Mouse (Mus musculus) left cerebral cortex, adult 2 months (tissue): ENCODE data around the gene Olfr690. TPM values are rescaled to one million over a fixed set of nuclear protein-coding genes. Genes with fewer than 3 reads are reported as not detected.

Experiments used
- DNase-seq, 2 experiments: peaks; one replicate each; pipeline ENCODE4 v3.0.0; 2021 to 2022; ENCODE audit warnings: low spot score in 2 of 2, mixed read lengths in 1 of 2; ENCODE audit errors: extremely low spot score in 1 of 2
- H3K27ac ChIP-seq: fragments of 200-600 bp; 2 replicates; pipeline ENCODE4 v1.8.1; 2022
- H3K4me3 ChIP-seq: fragments of 200-600 bp; 2 replicates; pipeline ENCODE4 v1.8.1; 2022
- CTCF ChIP-seq: fragments of 200-600 bp; IDR thresholded peaks from 2 replicates; pipeline ENCODE4 v1.8.1; 2022; ENCODE audit warnings: antibody characterized with exemption, mild to moderate bottlenecking, moderate library complexity
- intact Hi-C: fragments of 180-260 bp; cut with DNase I; formaldehyde crosslinking; loops from one replicate; pipeline ENCODE4 v1.15.1; 2025
- total RNA-seq, 2 experiments: library from RNA; stranded (reverse); gene quantifications; 2 replicates each; pipeline ENCODE4 v1.2.3; 2021

The Olfr690 gene
- total RNA-seq, 2 experiments from 2014 or later, result 0.93 to 1.2 TPM

DNA sequence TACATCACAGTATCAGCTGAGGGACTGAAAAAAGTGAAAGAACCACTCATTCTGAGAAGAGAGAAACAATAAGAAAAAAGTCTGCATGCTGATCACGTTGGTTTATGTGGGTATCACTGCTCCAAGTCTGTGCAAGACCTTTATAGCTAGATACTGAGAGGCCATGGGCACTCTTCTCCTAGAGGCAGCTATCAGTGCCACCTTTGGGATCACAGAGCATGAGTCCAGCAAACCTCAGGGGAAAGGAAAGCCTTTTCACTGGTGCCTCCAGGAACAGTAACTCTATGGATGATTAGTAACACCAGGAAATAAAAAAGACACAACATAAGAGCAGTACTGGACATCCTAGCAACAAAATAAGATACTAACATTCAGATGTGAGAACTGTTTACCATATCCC, 8.3 kb upstream of the Olfr690 start, which contains the start of gene Olfr691:
Gene Olfr691, minus strand, starts transcription at position 101 of the 400 bp plus-strand sequence.
- Histone ChIP-seq H3K27ac (no peak within 1 kb of the TSS), H3K4me3 (no peak within 1 kb of the TSS)
- no peak for TF ChIP-seq CTCF
- intact Hi-C loops, result no loop called here
- no peak for DNase-seq

DNA sequence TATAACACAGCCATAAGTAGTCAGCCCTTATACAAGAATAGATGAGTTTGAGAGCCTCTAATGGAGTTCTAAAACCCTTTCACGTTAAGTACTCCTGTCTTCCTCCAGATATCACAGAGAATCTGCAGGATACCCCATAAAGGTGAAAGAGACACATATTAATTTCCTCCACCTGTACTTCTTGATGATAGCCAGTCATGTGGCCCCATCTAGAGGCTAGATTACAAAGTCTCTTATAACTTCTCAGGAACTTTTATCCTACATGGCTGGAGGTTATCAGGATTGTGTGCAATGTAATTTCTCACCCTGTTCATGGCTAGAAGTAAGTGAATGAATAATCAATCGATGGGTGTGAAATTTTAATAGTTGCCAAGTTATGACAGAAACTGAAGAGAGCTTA, 8.6 kb downstream of the Olfr690 start:
- Histone ChIP-seq H3K27ac (no peak overlapping the region), H3K4me3 (no peak overlapping the region)
- no peak; the same call in 1 of the 2 replicates for TF ChIP-seq CTCF
- intact Hi-C loops, result no loop called here
- DNase-seq, result no peak

DNA sequence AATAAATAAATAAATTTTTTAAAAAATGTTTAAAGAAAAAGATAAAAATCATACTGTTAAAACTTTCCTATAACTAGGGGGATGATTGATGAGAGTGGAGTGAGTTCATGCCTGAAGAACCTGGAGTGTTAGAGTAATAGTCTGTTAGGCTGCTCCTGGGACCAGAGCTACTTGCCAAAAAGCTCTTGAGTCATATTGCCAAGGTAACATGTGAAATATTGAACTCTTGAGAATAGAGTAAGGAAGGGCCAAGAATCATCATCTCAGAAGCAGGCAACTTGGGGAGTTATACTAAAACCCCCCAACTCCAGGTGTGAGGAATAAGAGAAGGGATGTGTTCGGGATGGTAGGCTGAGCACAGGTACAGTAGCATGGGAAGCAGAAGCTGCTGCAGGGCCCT, 23.0 kb downstream of the Olfr690 start, which contains the start of gene Olfr689:
Gene Olfr689, plus strand, starts transcription at position 301 of the 400 bp plus-strand sequence.
- intact Hi-C loops, result no loop called here
- TF ChIP-seq CTCF, result no peak
- Histone ChIP-seq H3K4me3 (no peak within 1 kb of the TSS), H3K27ac (no peak within 1 kb of the TSS)
- DNase-seq, result no peak

DNA sequence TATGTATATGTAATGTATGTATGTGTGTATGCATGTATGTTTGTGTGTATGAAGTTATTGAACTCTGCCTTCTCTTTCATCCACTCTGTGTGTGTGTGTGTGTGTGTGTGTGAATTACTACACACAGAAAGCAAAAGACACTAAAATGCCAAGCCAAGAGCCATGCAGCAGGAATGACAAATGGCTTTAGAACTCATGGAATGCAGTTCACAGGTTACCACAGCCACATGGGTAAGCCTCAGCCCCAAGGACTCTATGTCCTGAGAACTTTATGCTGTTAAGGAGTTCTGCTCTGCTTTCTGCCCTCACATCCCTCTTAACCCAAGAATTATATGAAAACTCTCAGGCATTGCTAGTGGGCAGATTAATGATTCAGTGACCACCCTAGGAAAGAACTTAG, 43.9 kb downstream of the Olfr690 start:
- no peak for TF ChIP-seq CTCF
- H3K27ac ChIP-seq, result no peak overlapping the region
- DNase-seq, result no peak
- intact Hi-C loops, result no loop called here
- H3K4me3 ChIP-seq, result no peak overlapping the region

DNA sequence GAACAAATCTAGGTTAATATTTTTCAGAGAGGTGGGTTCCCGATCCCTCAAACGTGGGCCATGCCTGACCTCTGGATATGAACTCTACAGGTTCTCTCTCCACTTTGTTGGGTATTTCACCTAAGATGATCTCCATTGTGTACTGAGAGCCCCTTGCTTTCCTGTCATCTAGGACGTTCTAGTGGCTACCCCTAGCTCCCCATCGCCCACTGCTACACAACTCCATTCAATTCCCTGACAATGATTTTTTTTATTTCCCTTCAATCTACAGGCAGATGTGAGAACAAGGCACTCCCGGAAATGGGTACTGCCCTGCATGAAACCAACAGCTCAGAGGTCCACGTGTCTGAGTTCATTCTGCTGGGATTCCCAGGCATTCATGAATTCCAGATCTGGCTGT, 46.1 kb downstream of the Olfr690 start, which contains the start of gene Olfr688:
Gene Olfr688, plus strand, starts transcription at position 301 of the 400 bp plus-strand sequence.
- intact Hi-C loops, result no loop called here
- Histone ChIP-seq H3K4me3 (no peak within 1 kb of the TSS), H3K27ac (no peak within 1 kb of the TSS)
- DNase-seq, result no peak
- TF ChIP-seq CTCF, result no peak

Other genes starting within 250 kb of the Olfr690 start
- gene Olfr680-ps1, start 241.3 kb downstream of the Olfr690 start, total RNA-seq, result not detected
- not detected for gene Olfr681, start 217.3 kb downstream of the Olfr690 start, total RNA-seq
- not detected for gene Olfr683, start 187.1 kb downstream of the Olfr690 start, total RNA-seq
- not detected for gene Olfr684, start 170.5 kb downstream of the Olfr690 start, total RNA-seq
- gene Olfr685, start 148.1 kb downstream of the Olfr690 start, total RNA-seq, result not detected
- gene Olfr686, start 126.6 kb downstream of the Olfr690 start, total RNA-seq, result not detected
- gene Olfr688, start 46.0 kb downstream of the Olfr690 start, total RNA-seq, result not detected
- gene Olfr689, start 22.9 kb downstream of the Olfr690 start, total RNA-seq, result not detected
- gene Olfr691, start 8.2 kb upstream of the Olfr690 start, total RNA-seq, result 1 to 10 TPM in 1 of 2 experiments, under 1 TPM in 1; 0.96 to 1.3 TPM
- not detected for gene Olfr692, start 34.1 kb upstream of the Olfr690 start, total RNA-seq
- gene Gm5901, start 40.9 kb upstream of the Olfr690 start, total RNA-seq, result not detected
- 10 to 100 TPM; 74.5 to 80.4 TPM for gene Fam160a2, start 66.0 kb upstream of the Olfr690 start, total RNA-seq
- gene Cnga4, start 70.5 kb upstream of the Olfr690 start, total RNA-seq, result 1 to 10 TPM in 1 of 2 experiments, under 1 TPM in 1; 0.98 to 1.1 TPM
- gene Cckbr, start 91.6 kb upstream of the Olfr690 start, total RNA-seq, result 10 to 100 TPM; 64.9 to 65.5 TPM
- gene Cavin3, start 148.2 kb upstream of the Olfr690 start, total RNA-seq, result 10 to 100 TPM; 17.9 to 18.7 TPM
- gene Smpd1, start 220.3 kb upstream of the Olfr690 start, total RNA-seq, result 100 to 1,000 TPM in 1 of 2 experiments, 10 to 100 TPM in 1; 96.9 to 107 TPM
- 100 to 1,000 TPM; 440 to 458 TPM for gene Apbb1, start 247.5 kb upstream of the Olfr690 start, total RNA-seq